Mouse (Mus musculus): ENCODE data around the gene Nrtn. TPM values are rescaled to one million over a fixed set of nuclear protein-coding genes. Genes with fewer than 3 reads are reported as not detected.

Gene Nrtn
- total and polyA plus RNA-seq, 3 experiments = 0.25 TPM; not detected in 2

- DNase-seq (ENCODE audit: extremely low read depth) = no peak
- H3K36me3 ChIP-seq (replicated peaks in 1 of 2; ENCODE audit: control insufficient read depth in 1 of 2, insufficient read depth in 1 of 2, low read length in 1 of 2) = peaks cover 30 to 56% of the 10 kb centered on the region in 2 experiments
- H3K4me3 ChIP-seq (replicated peaks in 1 of 3; ENCODE audit: low read depth in 2 of 3, low read length in 2 of 3, poor library complexity in 1 of 3) = no peak overlapping the region
- H3K4me1 ChIP-seq (ENCODE audit: control insufficient read depth in 1 of 2, insufficient read depth in 2 of 2) = peaks cover 15 to 36% of the 10 kb centered on the region in 2 experiments
- H3K27ac ChIP-seq (ENCODE audit: insufficient read depth, low read depth) = no peak overlapping the region
- dilution Hi-C loops (cut with MboI; ENCODE audit: extremely low pct_ligation_motif_present, extremely low pct_unique_long_range_greater_than_20kb, low sequenced_read_pairs) = no loop called here
- peaks cover 14% of the 10 kb centered on the region for H3K79me2 ChIP-seq (replicated peaks; ENCODE audit: control insufficient read depth, extremely low read depth, insufficient read depth, poor library complexity, severe bottlenecking)
- H3K4me2 ChIP-seq (ENCODE audit: insufficient read depth, low read depth, poor library complexity, severe bottlenecking) = no peak overlapping the region
- H3K9ac ChIP-seq (ENCODE audit: insufficient read depth, low read depth) = no peak overlapping the region
- no peaks in the 10 kb centered on the region for H3K9me3 ChIP-seq (replicated peaks; ENCODE audit: low read length)
- peaks cover under 1% of the 10 kb centered on the region for H3K27me3 ChIP-seq (replicated peaks)
- no peak for TF ChIP-seq PAX5 (IDR thresholded peaks at IDR 0.05; ENCODE audit: low read length)
- TF ChIP-seq CTCF (conservative IDR thresholded peaks at IDR 0.05 in 1 of 2, IDR thresholded peaks at IDR 0.05 in 1 of 2; ENCODE audit: low read depth in 2 of 2, low read length in 2 of 2) = peak in 1 of 2 experiments; percentile 15; a peak in 1 of 4 replicates
- in situ Hi-C loops (cut with MboI; ENCODE audit: low pct_ligation_motif_present, low pct_unique_long_range_greater_than_20kb, low sequenced_read_pairs) = no loop called here
These were observed 33.7 kb downstream of the Nrtn start for GRCm38 (mm10) chr17:56723419-56724161.

GRCm38 (mm10) chr17:56722441-56722840 lies 34.9 kb downstream of the Nrtn start:
- Histone ChIP-seq H3K4me1 (ENCODE audit: control insufficient read depth in 1 of 2, insufficient read depth in 2 of 2) (peaks cover 15 to 28% of the 10 kb centered on the region in 2 experiments), H3K27ac (ENCODE audit: insufficient read depth, low read depth) (no peak overlapping the region), H3K27me3 (replicated peaks) (no peaks in the 10 kb centered on the region), H3K9me3 (replicated peaks; ENCODE audit: low read length) (no peaks in the 10 kb centered on the region), H3K4me3 (replicated peaks in 1 of 3; ENCODE audit: low read depth in 2 of 3, low read length in 2 of 3, poor library complexity in 1 of 3) (no peak overlapping the region), H3K9ac (ENCODE audit: insufficient read depth, low read depth) (no peak overlapping the region), H3K4me2 (ENCODE audit: insufficient read depth, low read depth, poor library complexity, severe bottlenecking) (no peak overlapping the region), H3K79me2 (replicated peaks; ENCODE audit: control insufficient read depth, extremely low read depth, insufficient read depth, poor library complexity, severe bottlenecking) (peaks cover 20% of the 10 kb centered on the region), H3K36me3 (replicated peaks in 1 of 2; ENCODE audit: control insufficient read depth in 1 of 2, insufficient read depth in 1 of 2, low read length in 1 of 2) (peaks cover 30 to 56% of the 10 kb centered on the region in 2 experiments)
- TF ChIP-seq TCF12 (IDR thresholded peaks at IDR 0.05; ENCODE audit: low read depth, low read length) = no peak
- no peak for TF ChIP-seq TBP (conservative IDR thresholded peaks at IDR 0.05; ENCODE audit: low read depth, low read length)
- no peak for TF ChIP-seq USF2 (conservative IDR thresholded peaks at IDR 0.05; ENCODE audit: low read depth, low read length)
- no peak for TF ChIP-seq EP300 (IDR thresholded peaks at IDR 0.05; ENCODE audit: low read length)
- TF ChIP-seq MYC (IDR thresholded peaks at IDR 0.05; ENCODE audit: low read depth, low read length) = no peak
- no peak for TF ChIP-seq ZC3H11A (IDR thresholded peaks at IDR 0.05; ENCODE audit: low read depth, low read length)
- TF ChIP-seq RCOR1 (conservative IDR thresholded peaks at IDR 0.05; ENCODE audit: low read depth, low read length) = no peak
- DNase-seq (ENCODE audit: extremely low read depth) = no peak
- in situ Hi-C loops (cut with MboI; ENCODE audit: low pct_ligation_motif_present, low pct_unique_long_range_greater_than_20kb, low sequenced_read_pairs) = no loop called here
- dilution Hi-C loops (cut with MboI; ENCODE audit: extremely low pct_ligation_motif_present, extremely low pct_unique_long_range_greater_than_20kb, low sequenced_read_pairs) = no loop called here

GRCm38 (mm10) chr17:56717363-56718058 lies 39.8 kb downstream of the Nrtn start, which contains the start of the genes Ndufa11 and Vmac:
Ndufa11 (plus strand) TSS chr17:56717767.
Vmac (minus strand) TSS chr17:56718022.
- peaks cover 23 to 55% of the 10 kb centered on the region in 2 experiments for H3K36me3 ChIP-seq (replicated peaks in 1 of 2; ENCODE audit: control insufficient read depth in 1 of 2, insufficient read depth in 1 of 2, low read length in 1 of 2)
- H3K9ac ChIP-seq (ENCODE audit: insufficient read depth, low read depth) = peak within 1 kb of the TSS; percentile 74
- H3K4me1 ChIP-seq (ENCODE audit: control insufficient read depth in 1 of 2, insufficient read depth in 2 of 2) = peaks cover 17 to 28% of the 10 kb centered on the region in 2 experiments
- dilution Hi-C loops (cut with MboI; ENCODE audit: extremely low pct_ligation_motif_present, extremely low pct_unique_long_range_greater_than_20kb, low sequenced_read_pairs) (no loop called here), in situ Hi-C loops (cut with MboI; ENCODE audit: low pct_ligation_motif_present, low pct_unique_long_range_greater_than_20kb, low sequenced_read_pairs) (loop anchor here (5.0 kb wide), 1 partner anchor 35 kb away; no protein-coding TSS in a partner anchor)
- peaks cover 20% of the 10 kb centered on the region for H3K79me2 ChIP-seq (replicated peaks; ENCODE audit: control insufficient read depth, extremely low read depth, insufficient read depth, poor library complexity, severe bottlenecking)
- no peaks in the 10 kb centered on the region for H3K9me3 ChIP-seq (replicated peaks; ENCODE audit: low read length)
- peak within 1 kb of the TSS; percentile 64 for H3K4me2 ChIP-seq (ENCODE audit: insufficient read depth, low read depth, poor library complexity, severe bottlenecking)
- peak within 1 kb of the TSS; percentile 80 to 96 (median 95) for H3K4me3 ChIP-seq (replicated peaks in 1 of 3; ENCODE audit: low read depth in 2 of 3, low read length in 2 of 3, poor library complexity in 1 of 3)
- no peaks in the 10 kb centered on the region for H3K27me3 ChIP-seq (replicated peaks)
- DNase-seq (ENCODE audit: extremely low read depth) = peak; percentile 98
- peak within 1 kb of the TSS; percentile 59 for H3K27ac ChIP-seq (ENCODE audit: insufficient read depth, low read depth)
- TF ChIP-seq KAT2A (IDR thresholded peaks at IDR 0.05; ENCODE audit: insufficient replicate concordance, low read length) (no peak), MEF2A (IDR thresholded peaks at IDR 0.05; ENCODE audit: borderline replicate concordance, low read depth, low read length) (no peak), USF2 (conservative IDR thresholded peaks at IDR 0.05; ENCODE audit: low read depth, low read length) (no peak), TBP (conservative IDR thresholded peaks at IDR 0.05; ENCODE audit: low read depth, low read length) (no peak; the same call in 1 of the 2 replicates), TCF12 (IDR thresholded peaks at IDR 0.05; ENCODE audit: low read depth, low read length) (peak; percentile 72), NRF1 (IDR thresholded peaks at IDR 0.05; ENCODE audit: low read depth, low read length) (peak; percentile 91), CHD2 (IDR thresholded peaks at IDR 0.05; ENCODE audit: low read length) (peak; percentile 100), UBTF (IDR thresholded peaks at IDR 0.05; ENCODE audit: low read depth, low read length) (no peak), IRF4 (IDR thresholded peaks at IDR 0.05; ENCODE audit: low read depth, low read length) (no peak), USF1 (IDR thresholded peaks at IDR 0.05; ENCODE audit: low read depth, low read length) (no peak), CTCF (conservative IDR thresholded peaks at IDR 0.05 in 1 of 2, IDR thresholded peaks at IDR 0.05 in 1 of 2; ENCODE audit: low read depth in 2 of 2, low read length in 2 of 2) (no peak), MAZ (IDR thresholded peaks at IDR 0.05; ENCODE audit: low read depth, low read length) (no peak), GABPA (IDR thresholded peaks at IDR 0.05; ENCODE audit: insufficient replicate concordance, low read depth, low read length) (no peak), POLR2AphosphoS2 (IDR thresholded peaks at IDR 0.05; ENCODE audit: low read depth, low read length) (0 out of 2 replicates have a peak, but pooled peaks have one; percentile 32), JUND (conservative IDR thresholded peaks at IDR 0.05; ENCODE audit: low read depth, low read length) (no peak), NELFE (IDR thresholded peaks at IDR 0.05; ENCODE audit: low read depth, low read length) (peak; percentile 85), E2F4 (IDR thresholded peaks at IDR 0.05; ENCODE audit: insufficient replicate concordance, low read depth, low read length) (no peak)
